Mouse (Mus musculus): ENCODE measurements around the gene Drc7.

The Drc7 gene

GRCm38 (mm10) chr8:95059812-95060533, 5.1 kb downstream of the Drc7 start:
- no peak for DNase-seq

DNA sequence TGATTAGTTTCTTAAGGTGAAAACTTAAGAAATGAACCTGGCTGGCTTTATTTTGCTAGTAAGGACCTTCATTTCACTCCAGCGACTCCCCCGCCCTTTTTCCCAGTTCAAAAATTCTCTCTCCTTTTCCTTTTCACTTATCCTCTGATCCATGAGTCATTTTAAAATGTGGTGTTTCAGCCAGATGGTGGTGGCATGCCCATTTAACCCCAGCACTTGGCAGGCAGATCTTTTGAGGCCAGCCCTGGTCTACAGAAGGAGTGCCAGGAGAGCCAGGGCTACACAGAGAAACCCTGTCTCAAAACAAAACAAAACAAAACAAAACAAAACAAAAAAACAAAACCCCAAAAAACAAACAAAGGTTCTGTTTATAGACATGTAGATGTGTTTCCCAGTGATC, 9.6 kb downstream of the Drc7 start:
- no peak for DNase-seq

DNA sequence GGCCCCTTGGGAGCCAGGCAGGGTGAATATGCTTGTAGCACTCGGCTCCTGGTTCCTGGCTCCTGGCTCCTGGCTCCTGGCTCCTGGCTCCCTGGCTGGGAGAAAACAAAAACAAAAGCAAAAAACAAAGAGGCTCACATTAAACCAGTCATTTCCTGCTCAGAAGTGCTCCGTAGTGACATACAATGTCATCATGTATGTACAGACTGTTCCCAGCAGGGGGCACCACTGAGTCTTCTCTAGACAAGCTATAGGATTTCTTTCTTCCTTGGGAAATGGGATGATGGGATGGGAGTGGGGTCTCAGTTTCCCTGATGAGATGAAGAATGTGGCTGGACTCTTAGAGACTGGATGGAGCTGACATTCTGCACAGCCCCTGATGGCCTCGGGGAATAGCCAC, 12.7 kb downstream of the Drc7 start:
- DNase-seq: no peak

DNA sequence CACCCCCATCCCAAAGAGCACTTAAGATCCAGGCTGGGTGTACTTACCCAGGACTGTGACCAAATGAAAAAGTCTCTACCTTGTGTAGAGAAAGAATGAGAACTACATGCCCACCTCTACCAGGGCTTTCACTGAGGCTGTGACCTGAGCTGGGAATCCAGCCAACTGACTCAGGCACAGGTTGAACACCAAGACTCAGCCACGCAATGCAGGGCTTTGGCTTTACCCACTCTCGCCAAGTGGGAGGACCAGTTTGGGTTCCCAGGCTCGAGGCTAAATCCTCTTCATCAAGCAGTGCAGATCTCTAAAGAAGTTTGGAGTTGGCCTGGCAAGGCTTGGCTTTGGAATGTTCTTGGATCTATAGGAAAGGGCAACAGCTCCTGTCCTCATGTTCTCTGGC, 20.6 kb downstream of the Drc7 start:
- DNase-seq: no peak

- DNase-seq: peak; percentile 71
Observed at GRCm38 (mm10) chr8:95076151-95076550, 21.2 kb downstream of the Drc7 start.

- DNase-seq: peak; percentile 52
Observed at GRCm38 (mm10) chr8:95078055-95078454, 23.2 kb downstream of the Drc7 start.

- no peak for DNase-seq
Observed at GRCm38 (mm10) chr8:95079305-95079704, 24.4 kb downstream of the Drc7 start.

- DNase-seq: peak; percentile 99
Observed at GRCm38 (mm10) chr8:95080381-95081341, 25.8 kb downstream of the Drc7 start, which contains the start of gene Katnb1. Gene Katnb1 (plus strand): TSS chr8:95081186.

DNA sequence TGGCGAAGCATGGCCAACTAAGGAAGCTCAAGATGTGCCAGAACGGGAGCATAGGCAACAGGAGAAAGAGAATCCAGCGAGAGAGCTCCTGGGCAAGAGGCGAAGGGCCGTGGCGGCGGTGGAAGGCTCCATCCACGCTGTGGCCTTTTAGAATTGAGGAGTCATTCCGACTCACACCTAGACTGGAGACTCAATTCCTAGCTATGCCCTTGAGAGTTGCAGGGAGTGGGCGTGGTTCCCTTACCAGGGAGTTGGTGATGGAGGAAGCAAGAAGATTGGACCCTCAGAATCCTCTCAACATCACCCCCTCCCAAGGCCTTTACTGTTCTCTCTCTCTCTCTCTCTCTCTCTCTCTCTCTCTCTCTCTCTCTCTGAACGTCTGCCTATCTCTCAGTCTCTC, 26.7 kb downstream of the Drc7 start:
- peak; percentile 41 for DNase-seq

GRCm38 (mm10) chr8:95084261-95084660, 29.4 kb downstream of the Drc7 start:
- DNase-seq: no peak

DNA sequence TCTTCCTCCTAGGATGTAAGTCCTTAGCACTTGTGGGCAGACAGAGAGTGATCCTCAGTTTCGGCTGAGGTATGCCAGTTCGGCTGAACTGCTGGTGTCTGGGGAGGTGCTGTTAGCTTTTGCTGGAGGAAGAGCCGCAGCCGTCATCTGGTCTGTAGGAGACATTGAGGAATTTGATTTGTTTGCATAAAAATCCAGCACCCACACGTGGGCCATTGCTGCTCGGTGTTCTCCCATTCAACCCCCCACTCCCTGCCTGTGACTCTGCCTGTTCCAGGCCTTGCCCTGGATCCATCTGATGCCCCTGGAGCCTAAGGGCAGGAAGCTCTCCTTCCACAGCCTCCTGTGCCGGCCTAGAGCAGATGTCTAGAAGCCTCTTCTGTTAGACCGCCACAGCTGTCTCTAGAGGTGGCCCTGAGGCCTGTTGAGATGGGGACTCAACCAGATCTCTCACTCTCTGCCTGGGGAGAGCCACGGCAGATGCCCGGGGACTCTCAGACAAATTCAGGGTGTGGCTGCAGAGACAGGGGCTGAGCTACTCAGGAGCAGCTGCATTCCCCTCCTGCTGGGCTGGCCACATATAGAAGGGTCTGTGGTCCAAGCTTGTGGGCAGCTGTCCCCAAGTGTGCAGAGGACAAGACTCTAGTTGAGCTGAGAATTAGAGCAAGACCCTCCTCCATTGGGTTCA, 30.0 kb downstream of the Drc7 start:
- DNase-seq: no peak

DNA sequence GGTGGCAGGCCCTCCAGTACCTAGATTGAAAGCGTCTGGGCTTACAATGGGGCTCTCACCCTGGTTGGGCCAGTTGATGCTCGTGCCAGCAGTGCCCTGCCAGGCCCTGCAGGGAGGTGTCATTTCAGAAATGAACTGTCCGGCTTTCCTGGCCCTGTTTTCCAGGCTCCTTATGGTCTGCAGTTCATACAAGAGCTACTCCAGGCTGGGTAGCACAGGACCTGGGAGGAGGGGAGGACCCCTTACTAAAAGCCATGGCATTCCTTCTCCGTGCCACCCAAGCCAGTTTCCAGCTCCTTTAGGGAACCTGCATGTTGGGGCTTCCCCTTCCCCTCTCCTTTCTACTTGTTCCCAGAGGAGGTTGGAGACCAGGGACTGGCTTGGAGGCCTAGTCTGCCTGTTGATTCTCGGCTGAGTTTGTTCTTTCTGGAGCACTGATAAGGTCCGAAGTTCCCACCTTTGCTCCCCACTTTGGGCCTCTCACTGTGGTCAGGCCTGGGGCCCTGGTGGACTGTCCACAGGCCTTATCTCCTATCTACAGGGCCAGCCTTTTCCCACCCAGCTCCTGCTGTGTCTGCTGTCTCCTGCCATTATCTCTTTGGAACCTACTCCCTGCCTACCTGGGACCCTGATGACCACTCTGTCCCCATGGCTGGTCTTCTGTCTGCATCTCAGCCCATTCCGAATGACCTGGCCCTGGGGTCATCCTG, 30.7 kb downstream of the Drc7 start:
- peak; percentile 56 for DNase-seq

DNA sequence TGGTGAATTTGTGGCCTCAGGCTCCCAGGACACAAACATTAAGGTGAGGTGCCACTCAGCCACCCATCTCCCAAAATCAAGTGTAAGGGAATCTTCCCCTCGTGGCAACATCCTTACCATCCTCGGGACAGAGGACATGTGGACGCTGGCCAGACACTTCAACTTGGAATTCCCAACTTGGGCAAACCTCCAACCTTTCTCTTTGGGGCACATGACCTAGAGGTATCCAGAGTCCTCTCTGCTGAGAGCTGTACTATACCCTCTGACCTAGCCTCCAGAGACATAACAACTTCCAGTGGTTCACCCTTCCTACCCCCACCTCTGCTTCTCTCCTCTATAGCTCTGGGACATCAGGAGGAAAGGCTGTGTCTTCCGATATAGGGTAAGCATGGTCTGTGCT, 38.7 kb downstream of the Drc7 start:
- DNase-seq: no peak

GRCm38 (mm10) chr8:95099009-95099408, 44.1 kb downstream of the Drc7 start:
- peak; percentile 52 for DNase-seq

DNA sequence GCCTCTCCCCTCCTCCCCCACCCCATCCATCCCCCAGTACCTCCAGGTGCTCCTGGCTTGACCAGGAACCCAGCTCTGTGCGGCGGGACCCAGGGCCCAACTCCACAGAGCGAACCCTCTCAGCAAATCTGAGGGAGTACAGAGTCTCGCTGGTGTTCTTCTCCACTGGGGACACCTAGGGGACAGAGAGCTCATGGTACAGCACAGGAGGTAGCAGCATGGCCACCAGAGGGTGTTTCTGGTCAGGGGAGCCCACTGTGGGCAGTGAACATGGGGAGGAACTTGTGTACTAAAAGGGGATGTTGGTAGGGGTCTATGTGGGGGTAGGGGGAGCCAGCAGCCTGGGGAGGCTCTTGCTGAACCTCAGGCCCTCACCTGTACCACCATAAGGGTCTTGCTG, 47.1 kb downstream of the Drc7 start:
- no peak for DNase-seq

- DNase-seq: no peak
Observed at GRCm38 (mm10) chr8:95107306-95107705, 52.4 kb downstream of the Drc7 start.

GRCm38 (mm10) chr8:95112594-95112993, 57.7 kb downstream of the Drc7 start:
- no peak for DNase-seq

- no peak for DNase-seq
Observed at GRCm38 (mm10) chr8:95113108-95113507, 58.2 kb downstream of the Drc7 start.

GRCm38 (mm10) chr8:95113750-95114149, 58.8 kb downstream of the Drc7 start:
- DNase-seq: no peak

DNA sequence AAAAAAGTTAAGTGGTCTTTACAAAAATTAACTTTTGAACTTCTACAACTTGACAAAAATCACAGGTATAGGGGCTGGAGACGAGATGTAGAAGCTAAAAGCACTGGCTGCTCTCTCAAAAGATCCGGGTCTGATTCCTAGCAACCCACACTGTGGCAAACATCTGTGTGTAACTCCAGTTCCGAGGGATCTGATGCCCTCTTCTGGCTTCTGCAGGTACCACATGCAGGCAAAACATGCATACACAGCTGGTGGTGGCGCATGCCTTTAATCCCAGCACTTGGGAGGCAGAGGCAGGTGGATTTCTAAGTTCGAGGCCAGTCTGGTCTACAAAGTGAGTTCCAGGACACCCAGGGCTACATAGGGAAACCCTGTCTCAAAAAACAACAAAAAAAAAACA, 68.6 kb downstream of the Drc7 start:
- DNase-seq: no peak

GRCm38 (mm10) chr8:95126497-95126896, 71.6 kb downstream of the Drc7 start:
- DNase-seq: no peak

DNA sequence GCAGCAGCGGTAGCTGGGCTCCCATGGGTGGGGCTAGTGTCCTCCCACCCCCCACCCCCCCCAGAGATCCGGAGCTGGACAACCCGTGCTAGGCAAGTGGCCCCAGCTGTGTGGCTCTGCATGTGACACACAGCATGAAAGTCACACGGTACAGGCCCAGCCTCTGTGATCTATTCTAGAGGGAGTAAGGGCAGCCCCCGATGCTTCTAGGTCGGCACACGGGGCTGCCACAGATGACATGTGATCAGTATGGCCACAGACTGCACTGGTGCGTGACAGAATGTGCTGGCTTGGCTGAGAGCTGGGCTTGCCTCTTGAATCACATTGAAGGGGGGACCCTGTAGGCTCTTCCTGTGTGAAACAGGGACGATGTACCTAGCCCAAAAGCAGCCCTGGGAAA, 72.8 kb downstream of the Drc7 start:
- no peak for DNase-seq

All from cerebellum, adult 11 months (tissue).